Mouse (Mus musculus) midbrain, embryonic 12.5 days (tissue): Measurements from ENCODE around the gene Anxa4. TPM values are rescaled to one million over a fixed set of nuclear protein-coding genes. Genes with fewer than 3 reads are reported as not detected.

Experiments used
- ATAC-seq: fragments of 200-750 bp; cut with Nextera tagmentation; 2 replicates; pipeline ENCODE4 v1.8.0; 2017; ENCODE audit warnings: low read depth, moderate TSS enrichment, moderate library complexity; ENCODE audit not compliant: low FRiP score
- H3K27ac ChIP-seq: fragments of 300-500 bp; sonication (generic); replicated peaks from 2 replicates; pipeline ENCODE4 v1.5.1; 2016; ENCODE audit warnings: mild to moderate bottlenecking
- H3K27me3 ChIP-seq: fragments of 300-500 bp; sonication (generic); 2 replicates; pipeline ENCODE4 v1.6.1; 2016; ENCODE audit warnings: mild to moderate bottlenecking
- H3K36me3 ChIP-seq: fragments of 300-500 bp; sonication (generic); 2 replicates; pipeline ENCODE4 v1.6.1; 2016
- H3K4me1 ChIP-seq: fragments of 300-500 bp; sonication (generic); 2 replicates; pipeline ENCODE4 v1.6.1; 2016
- H3K4me2 ChIP-seq: fragments of 300-500 bp; sonication (generic); replicated peaks from 2 replicates; pipeline ENCODE4 v1.6.1; 2016; ENCODE audit warnings: mild to moderate bottlenecking, moderate library complexity
- H3K4me3 ChIP-seq: fragments of 300-500 bp; sonication (generic); 2 replicates; pipeline ENCODE4 v1.5.1; 2016; ENCODE audit warnings: mild to moderate bottlenecking
- H3K9ac ChIP-seq: fragments of 300-500 bp; sonication (generic); replicated peaks from 2 replicates; pipeline ENCODE4 v1.6.1; 2016; ENCODE audit warnings: mild to moderate bottlenecking, moderate library complexity
- H3K9me3 ChIP-seq: fragments of 300-500 bp; sonication (generic); 2 replicates; pipeline ENCODE4 v1.6.1; 2016; ENCODE audit warnings: mild to moderate bottlenecking
- WGBS: fragments of 180-500 bp; shearing (Covaris S2); methylation state at CpG from one replicate; pipeline ENCODE4 v1.1.7; 2016; 5-methylcytosine and 5-hydroxymethylcytosine counted together
- polyA plus RNA-seq: library from polyadenylated mRNA; unstranded; fragments of >200 nt; fragmentation: Nextera tagmentation; extraction: Ambion mirVana; gene quantifications from 2 replicates; pipeline ENCODE4 v1.2.1, GENCODE M21; 2016

The Anxa4 gene
- polyA plus RNA-seq, 1 experiment from 2014 or later, result 6.1 TPM

GRCm38 (mm10) chr6:86793957-86794356 lies 573 bp upstream of the Anxa4 start:
- WGBS, result 55% methylated on average over 5 of the region's 5 CpGs
- peaks cover 59% of the 10 kb centered on the region for H3K27me3 ChIP-seq
- peak overlapping the region; percentile 87 for H3K4me2 ChIP-seq
- no peak overlapping the region for H3K9ac ChIP-seq
- no peak overlapping the region for H3K4me3 ChIP-seq
- peaks cover 10% of the 10 kb centered on the region for H3K4me1 ChIP-seq
- H3K9me3 ChIP-seq, result no peaks in the 10 kb centered on the region
- H3K27ac ChIP-seq, result no peak overlapping the region
- H3K36me3 ChIP-seq, result no peaks in the 10 kb centered on the region
- no peak for ATAC-seq

GRCm38 (mm10) chr6:86790351-86790943 lies 2.9 kb downstream of the Anxa4 start:
- H3K9me3 ChIP-seq, result no peaks in the 10 kb centered on the region

GRCm38 (mm10) chr6:86788242-86788641 lies 5.1 kb downstream of the Anxa4 start:
- H3K36me3 ChIP-seq, result no peaks in the 10 kb centered on the region
- no peak overlapping the region for H3K9ac ChIP-seq
- no peaks in the 10 kb centered on the region for H3K9me3 ChIP-seq
- H3K4me2 ChIP-seq, result no peak overlapping the region
- ATAC-seq, result no peak
- no peak overlapping the region for H3K27ac ChIP-seq
- 72% methylated on average over 4 of the region's 4 CpGs for WGBS
- peaks cover 5% of the 10 kb centered on the region for H3K4me1 ChIP-seq
- no peak overlapping the region for H3K4me3 ChIP-seq
- H3K27me3 ChIP-seq, result peaks cover 29% of the 10 kb centered on the region

More at GRCm38 (mm10) chr6:86790351-86790943, 2.9 kb downstream of the Anxa4 start:
- H3K4me1 ChIP-seq, result peaks cover 10% of the 10 kb centered on the region
- ATAC-seq, result no peak
- no peak overlapping the region for H3K4me2 ChIP-seq
- no peak overlapping the region for H3K4me3 ChIP-seq
- H3K36me3 ChIP-seq, result no peaks in the 10 kb centered on the region
- peaks cover 48% of the 10 kb centered on the region for H3K27me3 ChIP-seq
- H3K27ac ChIP-seq, result no peak overlapping the region
- WGBS, result 84% methylated on average over 10 of the region's 10 CpGs
- no peak overlapping the region for H3K9ac ChIP-seq

- no peak overlapping the region for H3K4me2 ChIP-seq
- no peak overlapping the region for H3K4me3 ChIP-seq
- 94% methylated on average over 3 of the region's 3 CpGs for WGBS
- H3K4me1 ChIP-seq, result no peaks in the 10 kb centered on the region
- no peak overlapping the region for H3K27ac ChIP-seq
- H3K9ac ChIP-seq, result no peak overlapping the region
- no peaks in the 10 kb centered on the region for H3K9me3 ChIP-seq
- ATAC-seq, result no peak
- no peaks in the 10 kb centered on the region for H3K36me3 ChIP-seq
- H3K27me3 ChIP-seq, result peaks cover 12% of the 10 kb centered on the region
Measured at GRCm38 (mm10) chr6:86786545-86786944, 6.8 kb downstream of the Anxa4 start.

- Histone ChIP-seq H3K4me2 (no peak overlapping the region), H3K27me3 (0 out of 2 replicates have a peak, but pooled peaks cover 4% of the 10 kb centered on the region), H3K27ac (no peak overlapping the region), H3K36me3 (no peaks in the 10 kb centered on the region), H3K9me3 (no peaks in the 10 kb centered on the region), H3K4me3 (no peak overlapping the region), H3K9ac (no peak overlapping the region), H3K4me1 (no peaks in the 10 kb centered on the region)
- 77% methylated on average over 3 of the region's 3 CpGs for WGBS
- no peak for ATAC-seq
Measured at GRCm38 (mm10) chr6:86784739-86785138, 8.6 kb downstream of the Anxa4 start.

GRCm38 (mm10) chr6:86782342-86782741 lies 11.0 kb downstream of the Anxa4 start:
- no peaks in the 10 kb centered on the region for H3K4me1 ChIP-seq
- H3K36me3 ChIP-seq, result no peaks in the 10 kb centered on the region
- H3K27ac ChIP-seq, result no peak overlapping the region
- ATAC-seq, result no peak
- no peak overlapping the region for H3K4me3 ChIP-seq
- 68% methylated on average over 3 of the region's 3 CpGs for WGBS
- H3K4me2 ChIP-seq, result no peak overlapping the region
- no peaks in the 10 kb centered on the region for H3K9me3 ChIP-seq
- H3K27me3 ChIP-seq, result no peaks in the 10 kb centered on the region
- H3K9ac ChIP-seq, result no peak overlapping the region

- Histone ChIP-seq H3K4me2 (no peak overlapping the region), H3K4me3 (no peak overlapping the region), H3K9ac (no peak overlapping the region), H3K27ac (no peak overlapping the region), H3K27me3 (no peaks in the 10 kb centered on the region), H3K36me3 (no peaks in the 10 kb centered on the region), H3K9me3 (no peaks in the 10 kb centered on the region), H3K4me1 (no peaks in the 10 kb centered on the region)
- ATAC-seq, result no peak
- 45% methylated on average over 2 of the region's 2 CpGs for WGBS
Measured at GRCm38 (mm10) chr6:86781361-86781957, 11.9 kb downstream of the Anxa4 start.

GRCm38 (mm10) chr6:86778910-86779594 lies 14.3 kb downstream of the Anxa4 start:
- H3K36me3 ChIP-seq, result no peaks in the 10 kb centered on the region
- H3K27me3 ChIP-seq, result no peaks in the 10 kb centered on the region
- no peak overlapping the region for H3K9ac ChIP-seq
- no peaks in the 10 kb centered on the region for H3K4me1 ChIP-seq
- H3K4me2 ChIP-seq, result no peak overlapping the region
- no peak for ATAC-seq
- H3K9me3 ChIP-seq, result no peaks in the 10 kb centered on the region
- no peak overlapping the region for H3K4me3 ChIP-seq
- WGBS, result 94% methylated on average over 10 of the region's 10 CpGs
- H3K27ac ChIP-seq, result no peak overlapping the region

GRCm38 (mm10) chr6:86777181-86777580 lies 16.2 kb downstream of the Anxa4 start:
- no peaks in the 10 kb centered on the region for H3K27me3 ChIP-seq
- H3K9me3 ChIP-seq, result no peaks in the 10 kb centered on the region
- H3K27ac ChIP-seq, result no peak overlapping the region
- ATAC-seq, result no peak
- no peaks in the 10 kb centered on the region for H3K36me3 ChIP-seq
- no peak overlapping the region for H3K9ac ChIP-seq
- no peak overlapping the region for H3K4me2 ChIP-seq
- no peaks in the 10 kb centered on the region for H3K4me1 ChIP-seq
- 81% methylated on average over 3 of the region's 3 CpGs for WGBS
- no peak overlapping the region for H3K4me3 ChIP-seq

- 64% methylated on average over 4 of the region's 4 CpGs for WGBS
- H3K4me2 ChIP-seq, result no peak overlapping the region
Measured at GRCm38 (mm10) chr6:86776706-86777071, 16.7 kb downstream of the Anxa4 start.

GRCm38 (mm10) chr6:86776001-86776705 lies 17.2 kb downstream of the Anxa4 start:
- H3K36me3 ChIP-seq, result no peaks in the 10 kb centered on the region
- H3K27ac ChIP-seq, result no peak overlapping the region
- H3K9me3 ChIP-seq, result no peaks in the 10 kb centered on the region
- no peak for ATAC-seq
- no peaks in the 10 kb centered on the region for H3K4me1 ChIP-seq
- no peak overlapping the region for H3K9ac ChIP-seq
- WGBS, result 95% methylated on average over 8 of the region's 8 CpGs
- H3K27me3 ChIP-seq, result no peaks in the 10 kb centered on the region
- no peak overlapping the region for H3K4me2 ChIP-seq
- no peak overlapping the region for H3K4me3 ChIP-seq

More at GRCm38 (mm10) chr6:86776706-86777071, 16.7 kb downstream of the Anxa4 start:
- Histone ChIP-seq H3K27ac (no peak overlapping the region), H3K9ac (no peak overlapping the region), H3K4me1 (no peaks in the 10 kb centered on the region), H3K27me3 (no peaks in the 10 kb centered on the region), H3K36me3 (no peaks in the 10 kb centered on the region), H3K9me3 (no peaks in the 10 kb centered on the region), H3K4me3 (no peak overlapping the region)
- no peak for ATAC-seq

- no peak overlapping the region for H3K27ac ChIP-seq
- ATAC-seq, result no peak
- no peak overlapping the region for H3K4me3 ChIP-seq
- no peak overlapping the region for H3K9ac ChIP-seq
- WGBS, result 83% methylated on average over 6 of the region's 6 CpGs
- no peaks in the 10 kb centered on the region for H3K4me1 ChIP-seq
- no peak overlapping the region for H3K4me2 ChIP-seq
- no peaks in the 10 kb centered on the region for H3K27me3 ChIP-seq
- H3K36me3 ChIP-seq, result no peaks in the 10 kb centered on the region
- H3K9me3 ChIP-seq, result no peaks in the 10 kb centered on the region
Measured at GRCm38 (mm10) chr6:86774937-86775336, 18.4 kb downstream of the Anxa4 start.
